Mouse (Mus musculus) liver, postnatal 0 days (tissue): ENCODE measurements around the gene Ccdc86.

Experiments used
- CTCF ChIP-seq: sonication (generic); IDR thresholded peaks from 2 replicates; pipeline ENCODE4 v1.5.1; 2016; ENCODE audit warnings: antibody characterized with exemption, low read depth
- EP300 ChIP-seq: IDR thresholded peaks from 2 replicates; pipeline ENCODE4 v1.6.1; 2016; ENCODE audit warnings: antibody characterized with exemption, low read depth, mild to moderate bottlenecking

DNA sequence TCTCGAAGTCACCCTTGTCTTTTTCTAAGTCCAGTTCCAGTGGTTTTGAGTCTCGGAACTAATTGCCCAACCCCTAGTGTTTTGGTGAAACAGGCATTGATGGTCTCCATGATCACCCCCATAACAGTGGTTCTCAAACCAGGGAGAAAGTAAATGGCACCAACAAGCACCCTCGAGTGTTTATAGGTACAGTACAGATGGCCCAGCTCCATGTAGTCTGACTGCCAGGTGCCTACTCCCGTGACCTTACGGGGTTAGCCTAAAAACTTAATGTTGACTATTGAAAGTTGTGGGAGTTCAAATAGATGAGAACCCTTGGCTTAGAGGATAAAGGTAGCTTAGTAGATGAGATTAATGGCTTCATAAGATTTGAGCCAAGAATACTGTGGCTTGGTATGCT is 48.0 kb downstream of the Ccdc86 start:
- TF ChIP-seq EP300 = no peak
- TF ChIP-seq CTCF = no peak
